Mouse (Mus musculus) lung, postnatal 14 days (tissue): ENCODE measurements around the gene Zbtb16.

ENCODE experiments used
- DNase-seq: peaks from one replicate; pipeline ENCODE4 v3.0.0; 2021

The Zbtb16 gene

DNA sequence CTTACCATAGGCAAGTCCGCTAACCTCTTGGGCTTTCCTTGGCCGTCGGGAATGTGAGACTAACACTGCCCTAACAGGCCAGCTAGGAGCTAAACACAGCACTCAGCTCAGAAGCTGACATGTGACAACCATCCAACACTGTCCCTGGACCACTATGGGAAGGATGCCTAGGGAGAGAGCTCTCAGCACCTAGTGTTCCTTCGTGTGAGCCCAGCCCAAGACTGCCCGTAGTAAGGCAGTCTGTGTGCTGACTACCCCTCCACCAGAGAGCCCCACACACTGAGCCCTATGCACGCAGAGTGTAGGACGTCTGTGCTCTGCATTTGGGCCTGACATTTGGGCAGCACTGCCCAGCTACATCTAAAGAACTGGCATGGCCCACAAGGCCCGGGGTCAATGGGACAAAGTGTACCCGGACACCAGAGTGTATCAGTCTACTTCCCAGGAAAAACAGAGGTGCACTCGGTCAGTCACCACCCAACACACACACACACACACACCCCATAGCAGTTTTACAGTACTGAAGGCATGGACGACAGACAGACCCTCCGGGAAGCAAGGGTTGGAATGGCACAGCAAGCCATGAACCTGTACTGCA lies 11.4 kb downstream of the Zbtb16 start:
- no peak for DNase-seq

DNA sequence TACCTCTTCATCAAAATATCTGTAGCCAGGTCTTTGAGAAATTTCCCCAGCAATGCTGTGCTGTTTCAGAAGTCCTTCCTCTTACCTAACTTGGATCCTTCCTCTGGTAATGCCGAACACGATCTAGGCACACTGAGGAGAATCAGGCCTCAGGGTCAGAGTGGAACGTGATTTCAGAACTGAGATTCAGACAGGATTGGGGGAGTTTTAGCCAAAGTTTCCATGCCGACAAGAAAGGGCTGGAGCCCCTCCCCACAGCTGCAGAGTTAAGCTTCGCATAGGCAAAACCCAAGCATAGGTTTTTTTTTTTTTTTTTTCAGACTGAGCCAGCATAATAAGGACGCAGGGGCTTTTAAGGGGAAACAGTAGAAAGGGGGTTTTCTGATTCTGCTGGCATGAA lies 12.2 kb downstream of the Zbtb16 start:
- no peak for DNase-seq

DNA sequence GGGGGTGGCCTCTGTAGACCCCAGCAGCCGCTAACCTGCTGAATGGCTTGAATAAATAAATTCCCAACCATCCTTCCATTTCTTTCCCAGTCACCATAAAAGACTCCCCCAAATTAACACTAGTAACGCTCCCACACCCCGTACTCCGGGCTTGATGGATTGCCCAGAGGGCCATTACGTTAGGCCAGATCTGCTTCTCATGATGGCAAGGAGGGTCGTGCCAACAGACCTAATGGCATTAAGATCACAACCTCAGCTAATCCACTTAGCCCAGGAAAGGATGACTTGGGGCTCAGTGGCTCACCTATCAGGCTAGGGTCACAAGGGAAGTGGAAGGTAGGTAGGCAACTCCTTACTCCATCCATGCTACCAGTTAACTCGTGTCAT lies 12.7 kb downstream of the Zbtb16 start:
- no peak for DNase-seq

DNA sequence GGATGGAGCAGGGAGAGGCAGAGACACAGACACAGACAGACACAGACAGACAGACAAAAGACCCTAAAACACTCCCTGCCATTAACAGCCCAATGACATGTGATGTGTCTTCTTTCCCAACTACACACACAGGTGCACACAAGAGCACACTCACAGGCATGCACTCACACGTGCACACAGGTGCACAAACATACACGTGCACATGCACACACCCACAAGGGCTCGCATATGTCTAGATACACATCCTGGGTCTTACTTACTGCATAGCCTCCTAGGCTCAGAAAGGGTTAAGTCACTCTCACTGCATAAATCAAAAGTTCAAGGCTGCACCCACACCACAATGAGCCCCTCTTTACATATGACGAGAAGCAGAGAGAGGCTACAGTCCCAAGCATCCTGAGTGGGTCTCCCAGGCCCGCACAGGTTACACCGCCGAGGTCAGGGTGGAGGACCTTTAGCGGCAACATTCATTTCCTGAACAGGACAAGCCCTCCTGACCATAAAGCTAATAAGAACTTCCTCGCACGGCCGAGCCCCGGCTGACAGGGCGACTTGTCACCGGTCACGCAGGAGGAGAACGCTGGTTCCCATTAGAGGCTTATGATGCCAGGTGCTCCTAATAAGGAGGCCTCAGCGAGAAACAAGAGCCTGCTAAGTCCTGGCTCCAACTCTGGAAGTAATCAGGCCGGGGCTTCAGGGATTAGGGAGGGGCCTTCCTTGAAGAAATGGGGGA lies 13.3 kb downstream of the Zbtb16 start:
- DNase-seq = no peak

DNA sequence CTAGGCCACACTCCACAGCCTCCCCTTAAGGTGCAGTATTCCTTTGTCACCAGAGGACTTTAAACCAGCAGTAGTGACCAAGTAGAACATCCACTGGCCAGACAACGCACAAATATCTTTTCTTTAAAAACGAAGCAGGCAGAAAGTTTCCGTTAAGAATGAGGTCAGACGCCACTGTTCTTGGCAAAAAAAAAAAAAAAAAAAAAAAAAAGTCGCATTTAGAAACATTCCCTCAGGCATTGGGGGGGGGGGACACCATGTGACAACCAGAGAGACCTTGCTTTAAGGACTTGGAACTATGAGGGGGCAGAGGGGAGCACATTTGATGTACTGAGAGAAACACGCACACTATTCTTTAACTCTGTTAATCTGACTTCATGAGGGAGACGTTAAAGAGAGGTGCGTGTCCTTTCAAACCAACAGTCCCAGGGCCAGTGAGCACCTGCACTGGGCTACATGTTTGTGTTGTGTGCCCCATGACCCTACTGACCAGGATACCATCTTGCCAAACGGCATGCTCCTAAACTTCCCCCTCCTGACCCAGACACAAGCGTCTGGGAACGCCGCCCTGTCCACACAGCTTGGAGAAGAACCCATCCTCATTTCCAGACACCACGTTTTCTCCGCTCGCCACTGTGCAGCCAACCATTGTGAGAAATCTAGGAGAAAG lies 14.0 kb downstream of the Zbtb16 start:
- DNase-seq = no peak

DNA sequence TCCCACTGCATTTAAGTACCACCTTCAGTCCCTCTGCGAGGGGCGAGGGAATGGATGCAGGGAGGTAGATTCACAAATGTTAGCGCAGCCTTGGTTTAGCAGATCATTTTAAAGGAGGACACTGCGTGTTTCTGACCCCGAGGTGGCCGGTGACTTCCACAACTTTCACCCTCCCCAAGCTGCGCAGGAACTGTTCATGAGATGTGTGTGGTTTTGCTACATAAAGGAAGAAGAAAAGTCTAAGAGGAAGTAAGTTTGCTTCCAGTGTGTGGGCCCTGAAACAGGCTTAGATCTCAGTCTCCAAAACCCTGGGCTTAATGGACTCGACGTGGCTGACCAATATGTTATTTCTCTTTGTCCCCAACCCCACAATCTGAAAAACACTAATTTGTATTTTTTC lies 14.6 kb downstream of the Zbtb16 start:
- DNase-seq = no peak

DNA sequence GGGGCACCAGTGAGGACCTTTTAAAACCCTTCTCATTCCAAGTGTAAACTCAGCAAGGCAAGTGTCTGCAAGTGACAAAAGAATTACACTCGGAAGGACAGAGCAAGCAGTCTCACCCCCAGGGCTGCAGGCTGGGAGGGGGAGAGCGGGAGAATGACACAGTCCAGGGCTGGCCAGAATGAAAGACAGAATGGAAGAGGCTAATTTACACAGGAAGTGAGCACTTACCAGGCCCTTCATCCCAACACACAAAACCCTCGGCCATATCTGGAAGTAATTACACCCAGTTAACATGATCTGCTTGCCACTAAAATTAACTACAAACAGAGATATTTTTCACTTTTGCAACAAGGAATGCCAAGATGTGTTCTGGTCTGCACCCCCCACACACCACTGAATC lies 15.2 kb downstream of the Zbtb16 start:
- no peak for DNase-seq

DNA sequence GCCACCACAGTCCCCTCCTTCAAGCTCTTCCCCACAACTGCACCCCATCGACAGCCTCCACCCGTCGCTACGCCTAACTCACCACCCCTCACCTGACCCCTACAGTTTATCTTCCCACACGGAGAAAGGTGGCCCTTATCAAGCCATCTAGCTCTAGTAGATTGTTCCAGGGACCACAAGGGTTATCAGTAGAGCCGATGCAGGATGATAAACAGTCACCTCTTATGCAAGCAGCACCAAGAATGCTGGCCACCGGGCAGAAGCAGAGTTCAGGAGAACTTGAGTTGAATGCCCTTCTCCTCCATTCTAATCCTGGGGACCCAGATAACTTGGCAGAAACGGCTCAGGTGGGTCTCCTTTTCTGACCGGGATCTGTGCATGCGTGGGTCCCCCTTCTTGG lies 16.3 kb downstream of the Zbtb16 start:
- no peak for DNase-seq

DNA sequence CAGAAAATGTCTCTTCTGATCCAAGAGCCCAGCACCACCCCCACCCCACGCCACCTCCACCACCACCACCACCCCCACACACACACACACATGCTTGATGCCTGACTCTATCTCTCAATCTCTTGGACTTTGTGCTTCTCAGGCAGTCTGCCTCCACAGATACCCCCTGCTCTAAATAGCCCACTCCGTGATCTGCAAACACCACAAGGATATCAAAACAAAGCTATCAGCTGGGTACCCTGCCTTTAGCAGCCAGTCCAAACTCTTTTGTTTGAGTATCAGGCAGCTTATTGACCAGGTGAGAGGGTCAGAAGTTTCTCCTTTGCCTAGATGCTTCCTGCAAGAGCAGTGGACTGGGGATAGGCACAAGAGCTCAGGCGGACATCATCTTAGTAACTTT lies 16.9 kb downstream of the Zbtb16 start:
- DNase-seq = no peak

DNA sequence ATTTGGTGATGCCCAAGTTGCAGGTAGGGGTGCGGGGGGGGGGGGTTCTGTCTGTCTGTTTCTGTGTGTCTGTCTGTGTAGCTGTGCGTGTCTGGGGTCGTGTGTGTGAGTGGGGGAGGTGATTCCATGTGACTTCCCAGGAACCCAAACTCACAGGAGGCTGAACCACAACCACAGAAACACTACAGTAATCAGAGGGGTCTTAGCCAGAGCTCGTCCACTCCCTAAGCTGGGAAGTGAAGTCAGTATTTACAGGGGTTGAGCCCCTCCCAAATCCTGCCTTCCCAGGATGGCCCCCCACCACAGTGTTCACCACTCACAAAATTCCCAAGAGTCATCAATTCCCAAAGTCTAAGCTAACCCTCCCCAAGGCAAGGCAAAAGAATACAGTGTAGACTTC lies 18.1 kb downstream of the Zbtb16 start:
- no peak for DNase-seq

DNA sequence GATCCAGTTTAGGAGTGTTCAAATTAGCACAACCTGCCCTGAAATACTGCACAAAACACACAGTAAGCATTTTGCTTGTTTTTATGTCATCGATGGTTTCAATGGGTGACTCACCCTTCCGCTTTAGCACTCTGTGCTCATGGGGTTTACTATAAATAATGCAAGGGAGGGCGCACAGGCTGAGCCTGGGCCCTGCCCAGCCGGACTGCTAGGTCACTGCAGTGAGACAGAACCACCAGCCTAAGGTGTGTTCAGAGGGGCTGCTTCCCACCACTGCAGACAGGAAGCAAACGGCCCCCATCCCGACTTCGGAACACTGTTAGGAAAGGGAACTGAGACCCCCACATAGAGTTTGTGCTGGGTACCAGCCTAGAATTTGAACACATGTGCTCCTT lies 18.6 kb downstream of the Zbtb16 start:
- no peak for DNase-seq

DNA sequence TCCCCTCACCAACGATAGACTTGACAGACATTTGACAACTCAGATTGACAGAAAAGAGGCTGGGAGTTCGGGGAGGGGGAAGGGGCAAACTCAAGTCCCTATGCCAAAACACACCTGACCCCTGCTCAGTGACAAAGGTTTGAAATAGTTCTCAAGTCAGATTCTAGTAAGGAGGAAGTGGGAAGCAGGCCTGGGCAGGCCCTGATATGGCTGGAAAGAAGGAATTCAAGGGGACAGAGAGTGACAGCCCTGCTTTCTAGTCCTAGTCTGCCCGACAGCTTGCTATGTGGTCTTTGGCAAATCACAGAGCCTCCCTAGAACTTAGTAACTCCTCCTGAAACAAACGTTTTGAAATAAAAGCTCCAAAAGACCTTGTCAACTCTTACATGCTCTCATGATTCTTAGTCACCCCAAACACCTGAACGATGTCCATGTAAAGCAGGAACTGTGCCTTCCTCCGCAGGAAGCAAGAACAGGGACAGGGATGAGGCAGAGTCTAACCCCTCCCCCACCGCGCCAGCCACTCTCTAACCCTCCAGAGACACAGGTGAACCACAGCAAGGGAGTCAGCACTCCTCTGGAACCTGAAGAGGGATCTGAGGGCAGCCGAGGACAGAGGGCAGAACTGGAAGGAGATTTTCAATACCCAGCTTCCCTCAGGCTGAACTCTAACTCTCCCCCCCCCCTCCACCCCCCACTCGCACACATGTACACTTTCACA lies 19.2 kb downstream of the Zbtb16 start:
- DNase-seq = no peak

DNA sequence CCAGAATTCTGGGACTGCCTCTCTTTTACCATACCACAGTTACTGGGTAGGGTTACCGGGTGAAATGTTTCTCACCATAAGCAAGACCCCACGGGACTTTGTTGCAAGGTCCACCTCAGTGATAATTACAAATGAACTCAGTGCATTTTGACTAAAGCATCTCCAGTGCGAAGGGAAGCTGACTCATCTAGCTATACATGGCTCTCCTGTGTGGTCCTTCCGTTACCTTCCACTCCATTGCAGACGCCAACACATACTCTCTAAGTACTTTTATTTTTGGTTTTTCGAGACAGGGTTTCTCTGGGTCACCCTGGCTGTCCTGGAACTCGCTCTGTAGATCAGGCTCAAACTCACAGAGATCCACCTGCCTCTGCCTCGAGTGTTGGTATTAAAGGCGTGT lies 19.9 kb downstream of the Zbtb16 start:
- no peak for DNase-seq

DNA sequence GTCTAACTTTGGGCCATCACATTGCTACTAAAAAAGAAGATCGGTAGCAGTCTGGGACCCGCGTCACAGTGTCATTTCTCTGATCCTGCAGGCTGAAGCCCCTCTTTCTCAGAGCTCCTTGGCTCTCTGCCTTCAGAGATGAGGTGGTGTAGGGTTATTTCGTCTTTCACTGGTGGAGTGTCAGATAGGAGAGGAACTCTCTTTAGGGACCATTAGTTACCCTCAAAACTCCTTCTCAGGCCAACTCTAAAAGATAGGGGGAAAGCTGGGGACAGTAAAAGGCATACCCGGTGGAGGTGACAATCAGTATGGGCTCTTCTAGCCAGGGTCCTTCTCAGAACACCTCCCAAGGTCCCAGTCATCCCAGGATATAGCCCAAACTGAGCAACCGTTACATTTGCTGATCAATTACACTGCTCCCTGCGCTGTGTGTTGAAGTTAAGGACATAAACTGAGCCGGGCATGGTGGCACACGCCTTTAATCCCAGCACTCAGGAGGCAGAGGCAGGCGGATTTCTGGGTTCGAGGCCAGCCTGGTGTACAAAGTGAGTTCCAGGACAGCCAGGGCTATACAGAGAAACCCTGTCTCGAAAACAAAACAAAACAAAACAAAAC lies 21.0 kb downstream of the Zbtb16 start:
- DNase-seq = no peak

DNA sequence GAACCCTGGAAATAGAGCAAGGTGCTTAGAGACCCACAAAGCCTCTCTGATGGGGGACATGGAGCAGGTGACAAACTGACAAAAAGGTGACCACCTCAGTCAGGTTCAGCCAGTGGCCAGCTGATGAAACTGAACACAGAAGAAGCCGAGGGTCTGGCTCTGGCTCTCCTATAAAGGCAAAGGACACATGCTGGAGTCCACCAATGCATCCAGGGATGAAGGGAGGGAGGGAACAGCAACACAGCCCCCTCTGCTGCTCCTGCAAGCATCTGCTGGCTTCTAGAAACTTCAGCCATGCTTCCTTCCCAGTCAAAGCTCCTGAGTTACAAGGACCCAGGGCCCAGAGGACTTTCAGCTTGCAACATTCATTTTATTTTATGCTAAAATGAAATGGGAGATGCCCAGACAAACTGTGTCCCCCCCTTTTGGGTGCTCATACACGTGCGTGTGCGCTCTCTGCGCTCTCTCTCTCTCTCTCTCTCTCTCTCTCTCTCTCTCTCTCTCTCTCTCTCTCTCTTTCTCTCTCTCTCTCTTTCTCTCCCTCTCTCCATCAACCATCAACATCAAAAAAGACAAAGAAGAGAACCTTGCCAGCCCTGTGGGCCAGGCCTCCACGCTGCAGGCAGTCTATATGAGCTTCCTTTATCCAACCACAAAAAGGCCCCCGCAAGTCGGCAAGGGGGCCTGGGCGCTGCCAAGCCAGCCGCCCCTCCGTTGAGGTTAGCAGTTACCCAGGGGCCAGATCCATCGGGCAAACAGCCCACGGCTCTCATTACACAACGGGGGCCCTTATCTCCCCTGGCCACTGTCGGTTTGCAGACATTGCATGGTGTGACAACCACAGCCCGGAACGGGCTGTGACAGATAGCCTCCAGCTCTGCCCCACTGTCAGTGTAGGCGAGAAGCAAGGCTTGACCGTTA lies 21.8 kb downstream of the Zbtb16 start:
- no peak for DNase-seq

DNA sequence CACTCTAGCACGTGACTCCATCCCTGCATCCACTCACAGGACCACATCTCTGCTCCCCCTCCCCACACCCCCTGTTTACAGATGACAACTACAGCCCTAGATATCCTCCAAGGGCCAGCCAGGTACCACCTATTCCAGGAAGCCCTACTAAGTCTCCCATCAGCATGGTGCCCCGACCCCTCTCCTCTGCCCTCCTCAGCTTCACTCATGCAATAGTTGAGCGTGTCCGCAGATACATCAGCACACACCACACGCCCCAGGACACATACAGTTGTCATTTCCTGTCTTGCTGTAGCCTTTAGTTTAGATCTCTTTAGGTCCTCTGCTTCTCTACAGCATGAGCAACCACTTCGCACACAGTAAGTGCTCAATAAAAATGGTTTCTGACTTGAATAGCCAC lies 23.7 kb downstream of the Zbtb16 start:
- no peak for DNase-seq

DNA sequence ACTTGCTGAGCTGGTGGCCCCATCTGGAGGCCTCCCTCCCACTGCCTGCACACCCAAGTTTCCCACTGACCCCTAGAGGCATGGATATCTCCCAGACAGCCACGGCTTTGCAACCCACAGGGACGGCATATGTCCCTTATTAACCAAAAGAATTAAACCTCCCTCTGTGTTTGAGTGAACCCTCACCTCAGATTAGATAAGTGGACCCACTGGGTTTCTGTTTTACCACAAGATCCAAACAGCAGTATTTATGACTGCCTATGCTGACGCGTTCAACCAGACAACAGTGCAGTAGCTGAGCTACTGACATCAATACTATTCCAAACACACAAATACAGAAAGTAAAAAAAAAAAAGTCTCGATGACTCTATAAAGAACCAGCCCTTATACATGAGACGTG lies 29.4 kb downstream of the Zbtb16 start:
- no peak for DNase-seq

DNA sequence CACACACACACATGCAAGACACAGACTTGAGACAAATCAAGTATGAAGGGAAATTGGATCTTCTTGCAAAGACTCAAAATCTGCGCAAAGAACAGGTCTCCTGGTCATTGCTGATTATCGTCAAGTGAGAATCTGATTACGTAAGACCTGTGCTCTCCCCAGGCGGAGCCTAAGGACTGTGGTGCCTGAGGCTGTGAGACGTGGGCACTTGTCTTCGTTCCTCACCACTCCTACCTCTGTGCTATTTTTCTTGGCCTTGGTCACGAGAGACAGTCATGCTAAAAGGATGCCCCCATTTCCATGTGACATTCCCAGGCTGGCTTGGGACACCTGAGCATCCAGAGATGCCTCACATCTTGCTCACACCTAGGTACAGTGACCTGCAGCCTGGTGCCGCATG lies 30.2 kb downstream of the Zbtb16 start:
- no peak for DNase-seq

DNA sequence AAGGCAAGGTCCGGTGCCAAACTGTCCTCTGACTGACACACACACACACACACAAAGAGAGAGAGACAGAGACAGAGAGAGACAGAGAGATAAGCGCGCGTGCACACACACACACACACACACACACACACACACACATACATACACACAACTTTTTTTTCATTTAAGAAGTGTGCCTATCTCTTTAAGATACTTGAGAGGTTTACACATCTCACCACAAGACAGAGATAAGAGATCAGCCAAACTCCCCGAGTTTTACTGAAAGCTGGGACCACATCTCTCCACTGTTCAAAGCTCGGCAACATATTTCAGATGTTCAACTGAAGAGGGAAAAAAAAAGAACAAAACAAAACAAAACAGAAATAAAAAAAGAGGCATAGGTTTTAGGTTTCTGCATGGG lies 31.5 kb downstream of the Zbtb16 start:
- DNase-seq = no peak

DNA sequence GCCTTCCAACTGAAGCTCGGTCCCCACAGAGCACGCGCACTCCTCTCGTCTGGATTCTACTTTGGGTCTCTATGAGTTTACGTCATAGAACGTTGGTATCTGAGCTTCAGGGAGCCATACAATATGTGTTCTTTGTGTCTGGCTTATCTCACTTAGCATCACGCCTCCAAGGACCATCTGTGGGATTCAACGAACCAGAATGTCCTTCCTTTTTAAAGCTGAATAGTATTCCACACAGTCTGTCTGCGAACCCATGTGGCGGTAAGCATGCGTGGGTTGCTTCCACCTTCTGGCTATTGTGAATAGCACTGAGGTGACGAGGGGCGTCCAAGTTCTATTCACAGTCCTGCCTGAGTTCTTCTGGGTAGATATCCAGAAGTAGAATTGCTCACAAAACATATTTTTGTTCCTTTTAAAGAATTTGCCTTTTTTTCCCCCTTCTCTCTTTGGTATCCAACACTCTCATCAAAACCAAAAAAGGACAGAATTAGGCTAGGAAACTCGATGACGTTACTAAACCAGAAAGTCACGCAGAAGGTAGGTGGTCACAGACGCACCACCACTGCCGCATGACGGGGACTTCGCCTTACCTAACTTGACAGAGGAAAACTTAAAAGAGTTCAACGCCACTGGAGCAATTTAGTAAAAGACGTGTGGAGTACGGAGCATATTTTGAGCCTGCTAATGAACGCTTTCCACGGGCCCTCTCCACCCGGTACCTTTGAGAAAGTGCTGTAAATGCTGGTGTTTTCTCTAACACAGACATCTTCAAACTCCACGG lies 32.4 kb downstream of the Zbtb16 start:
- no peak for DNase-seq

DNA sequence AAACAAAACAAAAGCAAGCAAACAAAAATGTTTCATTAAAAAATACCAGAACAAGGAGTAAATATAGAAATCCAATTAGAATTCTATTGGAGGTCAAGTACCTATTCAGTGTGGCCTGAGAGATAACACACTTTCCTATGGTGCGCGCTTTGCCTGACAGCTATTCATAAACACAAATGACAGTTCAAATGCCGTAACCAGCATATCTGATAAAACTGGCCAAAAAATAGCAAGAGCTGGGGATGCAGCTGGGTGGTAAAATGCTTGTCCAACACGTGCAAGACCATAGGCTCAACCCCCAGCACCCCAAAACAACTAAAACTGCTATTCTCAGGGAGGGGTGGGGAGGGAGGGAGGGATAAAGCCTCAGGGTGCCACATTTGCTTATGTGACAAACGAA lies 33.6 kb downstream of the Zbtb16 start:
- no peak for DNase-seq

DNA sequence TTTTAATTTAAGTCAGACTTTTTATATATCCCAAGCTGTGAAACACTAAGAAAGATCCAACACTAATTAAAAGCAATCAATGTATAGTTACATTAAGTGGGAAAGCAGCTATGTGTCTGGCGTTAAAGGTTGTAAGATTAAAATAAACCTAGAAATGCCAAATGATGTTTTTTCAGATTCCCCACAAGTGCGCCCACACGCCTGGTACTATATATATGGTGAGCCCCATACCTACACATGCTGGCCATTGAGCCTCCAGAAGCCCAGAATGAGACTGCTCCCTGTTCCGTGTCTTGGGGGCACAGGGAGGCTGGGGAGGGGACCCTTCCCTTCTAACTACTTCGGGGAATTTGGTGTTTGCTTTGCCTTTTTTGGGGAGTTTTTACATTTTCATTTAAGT lies 34.7 kb downstream of the Zbtb16 start:
- DNase-seq = no peak
